Mouse (Mus musculus) ES-Bruce4 (cell line): ENCODE measurements around the gene 9530068E07Rik.

Experiments
- CTCF ChIP-seq: IDR thresholded peaks from one replicate; pipeline ENCODE4 v1.8.1; 2011; ENCODE audit warnings: low read depth, low read length
- POLR2A ChIP-seq: IDR thresholded peaks from one replicate; pipeline ENCODE4 v1.8.1; 2011; ENCODE audit warnings: low read length; ENCODE audit not compliant: insufficient read depth

- no peak for TF ChIP-seq CTCF
- no peak for TF ChIP-seq POLR2A
Measured at GRCm38 (mm10) chr11:52397385-52397987, 1.3 kb downstream of the 9530068E07Rik start.
